Mouse (Mus musculus) lung, postnatal 10 days (tissue): ENCODE results near the gene Cep104.

Experiments
- DNase-seq: peaks from one replicate; pipeline ENCODE4 v3.0.0; 2021

Gene Cep104

GRCm38 (mm10) chr4:153974431-153975291 is at the start of gene Cep104, which contains the start of gene Dffb:
Cep104 (plus strand) TSS chr4:153975194.
Dffb (minus strand) TSS chr4:153975126.
- peak; percentile 96 for DNase-seq

DNA sequence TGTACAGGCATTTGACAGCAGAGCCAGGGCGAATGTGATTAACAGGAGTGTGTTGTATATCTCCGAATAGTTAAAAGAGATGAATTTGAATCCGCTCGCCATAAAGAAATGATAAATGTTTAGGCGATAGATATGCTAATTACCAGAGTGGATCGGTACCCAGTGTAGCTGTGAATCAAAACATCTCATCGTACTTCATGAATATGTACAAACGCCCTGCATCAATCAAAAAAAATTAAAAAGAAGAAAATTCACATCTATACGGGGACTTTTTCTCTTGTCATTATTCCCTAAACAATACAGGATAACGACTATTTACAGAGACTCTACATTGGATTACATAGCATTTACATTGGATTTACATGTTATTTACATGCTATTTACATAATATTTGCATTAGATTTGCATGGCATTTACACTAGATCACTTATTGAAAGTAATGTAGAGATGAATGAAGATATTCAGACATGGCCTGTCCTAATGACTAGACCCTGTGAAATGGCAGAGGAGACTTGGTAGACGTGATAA is 46.2 kb upstream of the Cep104 start:
- DNase-seq: no peak

GRCm38 (mm10) chr4:153929425-153929824 is 45.6 kb upstream of the Cep104 start:
- no peak for DNase-seq

- no peak for DNase-seq
Observed at GRCm38 (mm10) chr4:153929921-153930320, 45.1 kb upstream of the Cep104 start.

DNA sequence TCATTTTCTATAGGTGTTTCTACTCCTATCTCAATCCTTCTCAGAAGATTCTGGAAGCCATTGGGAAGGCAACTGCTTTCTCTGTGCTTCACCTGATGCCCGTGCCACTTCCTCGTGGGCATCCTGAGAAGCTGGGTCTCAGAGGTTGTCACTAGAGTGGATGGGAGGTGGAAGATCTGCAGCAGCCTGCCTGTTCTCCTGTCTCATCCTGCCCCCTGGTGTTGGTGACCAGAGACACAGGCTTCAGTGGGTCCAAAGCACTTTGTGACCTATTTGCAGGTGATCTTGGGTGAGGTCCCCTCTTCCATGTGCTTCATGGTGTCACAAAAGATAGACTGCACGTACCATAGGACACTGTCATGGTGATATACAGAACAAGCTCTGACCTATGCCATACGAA is 31.8 kb upstream of the Cep104 start:
- DNase-seq: peak; percentile 28

GRCm38 (mm10) chr4:153944261-153944660 is 30.7 kb upstream of the Cep104 start:
- no peak for DNase-seq

GRCm38 (mm10) chr4:153945741-153946140 is 29.3 kb upstream of the Cep104 start:
- DNase-seq: no peak

DNA sequence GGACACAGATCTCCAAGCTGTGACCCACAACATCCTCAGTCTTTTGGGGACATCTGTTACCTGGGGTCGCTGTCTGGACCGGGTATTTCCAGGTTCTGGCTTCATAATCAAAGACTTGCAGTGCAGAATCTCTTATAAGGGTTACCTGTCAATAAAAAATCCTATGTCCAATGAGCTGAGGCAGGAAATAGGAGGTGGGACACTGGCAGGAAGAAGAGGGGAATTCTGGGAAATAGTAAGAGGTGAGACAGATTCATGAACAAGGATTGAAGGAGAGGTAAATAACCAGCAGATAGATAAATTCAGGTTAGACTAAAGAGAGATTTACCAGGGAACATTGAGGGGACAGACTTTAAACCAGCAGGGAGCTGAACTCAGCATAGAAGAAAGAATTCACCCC is 24.6 kb upstream of the Cep104 start:
- DNase-seq: no peak

DNA sequence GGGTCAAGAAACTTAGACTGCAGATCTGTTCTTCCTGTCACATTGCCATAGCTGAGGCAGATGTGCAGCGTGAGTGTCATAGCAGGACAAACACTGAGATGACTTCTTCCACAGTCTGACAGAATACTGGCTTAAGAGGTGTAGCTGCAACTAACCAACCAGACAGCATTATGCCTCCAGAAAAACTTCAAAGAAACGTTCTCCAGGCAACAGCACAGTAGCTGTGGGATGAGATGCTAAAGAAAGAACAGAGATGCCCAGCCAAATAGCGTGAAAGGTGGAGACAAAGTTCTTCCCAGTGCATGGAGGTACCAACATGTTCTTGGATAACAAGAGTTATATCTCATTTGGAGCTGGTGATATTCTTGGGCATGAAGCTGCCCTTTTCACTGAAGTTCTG is 23.8 kb upstream of the Cep104 start:
- DNase-seq: no peak

- DNase-seq: no peak
Observed at GRCm38 (mm10) chr4:153951692-153952091, 23.3 kb upstream of the Cep104 start.

DNA sequence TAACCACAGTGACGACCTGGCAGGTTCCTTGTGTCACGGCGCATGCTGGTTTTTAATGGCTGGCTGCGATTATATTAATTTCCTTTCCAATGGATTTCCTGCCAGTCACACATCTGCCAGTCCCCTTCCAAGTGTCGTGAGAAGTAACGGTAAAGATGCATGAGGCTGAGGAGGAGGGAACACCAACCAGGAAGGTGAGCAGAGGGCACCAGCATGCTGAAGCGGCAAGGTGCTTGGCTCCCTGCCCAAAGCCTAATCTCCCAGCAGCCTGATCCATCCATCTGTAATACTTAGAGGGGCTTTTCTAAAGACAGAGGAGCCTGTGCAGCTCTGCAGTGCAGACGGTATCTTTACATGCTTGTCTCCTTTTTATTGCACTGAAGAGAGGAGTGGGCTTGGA is 19.3 kb upstream of the Cep104 start:
- DNase-seq: no peak

DNA sequence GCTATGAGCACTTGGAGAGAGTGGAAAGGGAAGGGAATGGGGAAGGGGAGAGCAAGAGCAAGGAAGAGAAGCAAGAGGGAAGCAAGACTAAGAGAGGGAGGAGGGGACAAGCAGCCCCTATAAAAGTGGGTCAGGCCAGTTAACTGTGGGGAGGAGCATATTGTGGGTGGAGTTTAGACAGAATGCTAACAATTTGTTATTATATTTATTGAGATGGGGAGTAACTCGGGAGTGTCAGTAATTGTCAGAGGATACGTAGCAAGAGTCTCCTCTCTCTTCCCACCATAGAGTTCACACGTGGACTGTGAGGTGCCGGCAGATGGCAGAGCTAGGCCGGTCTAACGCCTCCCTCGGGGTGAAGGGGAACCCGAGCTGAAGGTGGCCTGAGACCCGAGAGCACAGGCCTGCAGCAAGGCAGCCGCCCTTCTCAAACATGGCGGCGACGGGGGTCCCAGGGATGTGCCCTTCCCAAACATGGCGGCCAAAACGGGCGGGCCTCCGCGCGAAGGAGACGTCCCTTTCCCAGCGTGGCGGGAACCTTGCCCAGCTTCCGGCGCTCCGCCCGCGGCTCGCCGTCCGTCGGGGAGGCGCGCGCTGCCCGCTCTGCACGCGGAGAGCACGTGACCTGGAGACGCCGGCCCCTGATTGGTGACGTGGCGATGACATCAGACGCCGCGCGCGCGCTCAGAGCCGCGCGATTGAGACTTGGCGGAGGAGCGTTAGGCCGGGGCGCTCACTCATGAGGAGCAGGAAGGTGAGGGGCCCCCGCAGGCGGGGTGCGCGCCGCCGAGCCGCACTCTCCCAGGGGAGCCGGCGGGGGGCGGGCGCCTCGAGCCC is 18.2 kb upstream of the Cep104 start, which contains the start of gene A430005L14Rik:
A430005L14Rik (plus strand) TSS at position 669 of the 837 bp plus-strand sequence.
- peak; percentile 97 for DNase-seq

DNA sequence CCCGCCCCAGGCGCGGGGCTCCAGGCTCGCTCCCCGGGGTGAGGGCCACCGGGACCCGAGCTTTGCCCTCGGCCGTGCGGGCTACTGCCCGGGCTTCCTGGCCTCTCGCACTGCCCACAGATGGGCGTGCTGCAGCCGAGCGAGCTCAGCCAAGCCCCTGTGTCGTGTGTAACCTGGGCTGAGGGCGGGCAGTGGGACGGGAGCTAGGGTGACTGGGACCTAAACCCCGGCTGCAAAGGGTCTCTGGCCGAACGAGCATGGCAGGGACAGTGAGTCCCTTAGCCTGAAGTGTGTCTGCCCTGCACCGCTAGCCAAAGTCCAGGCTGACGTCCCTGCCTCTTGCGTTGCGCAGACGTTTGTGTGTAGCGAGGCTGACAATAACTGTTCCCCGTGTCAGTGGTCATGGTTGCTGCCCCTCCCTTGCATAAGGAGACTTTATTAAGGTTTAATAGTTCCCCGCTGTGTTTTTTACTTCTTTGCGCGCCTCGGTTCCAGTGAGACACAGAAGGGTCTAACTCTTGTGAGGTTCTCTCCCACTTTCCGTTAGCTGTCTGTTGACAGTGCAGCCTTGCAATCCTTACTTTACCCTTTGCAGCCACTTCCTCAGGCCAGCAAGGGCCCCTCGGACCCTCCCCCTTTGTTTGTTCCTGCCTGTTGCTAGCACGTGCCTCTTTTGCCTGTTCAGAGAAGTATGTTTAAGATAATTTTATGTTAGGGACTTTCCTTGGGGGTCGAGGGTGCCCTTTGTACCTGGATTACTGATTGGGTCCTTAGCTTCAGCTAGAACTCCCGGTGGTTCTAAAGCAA is 17.3 kb upstream of the Cep104 start:
- peak; percentile 6 for DNase-seq

DNA sequence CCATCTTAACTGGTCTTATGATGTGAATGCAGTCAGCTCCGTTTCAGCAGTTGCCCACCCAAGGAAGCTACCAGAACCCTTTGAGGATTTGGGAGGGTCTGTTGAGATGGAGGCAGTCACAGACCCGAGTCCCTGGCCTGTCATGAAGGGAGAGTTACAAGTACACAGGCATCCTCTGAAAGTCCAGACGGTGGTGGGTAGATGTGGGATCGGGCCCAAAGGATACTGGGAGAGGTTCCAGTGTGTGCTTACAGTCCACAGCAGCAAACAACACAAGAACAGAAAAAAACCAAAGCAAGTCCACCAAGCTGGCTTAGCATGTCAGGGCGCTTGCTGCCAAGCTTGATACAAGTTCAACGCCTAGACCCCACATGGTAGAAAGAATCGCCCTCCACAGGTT is 12.4 kb upstream of the Cep104 start:
- no peak for DNase-seq

DNA sequence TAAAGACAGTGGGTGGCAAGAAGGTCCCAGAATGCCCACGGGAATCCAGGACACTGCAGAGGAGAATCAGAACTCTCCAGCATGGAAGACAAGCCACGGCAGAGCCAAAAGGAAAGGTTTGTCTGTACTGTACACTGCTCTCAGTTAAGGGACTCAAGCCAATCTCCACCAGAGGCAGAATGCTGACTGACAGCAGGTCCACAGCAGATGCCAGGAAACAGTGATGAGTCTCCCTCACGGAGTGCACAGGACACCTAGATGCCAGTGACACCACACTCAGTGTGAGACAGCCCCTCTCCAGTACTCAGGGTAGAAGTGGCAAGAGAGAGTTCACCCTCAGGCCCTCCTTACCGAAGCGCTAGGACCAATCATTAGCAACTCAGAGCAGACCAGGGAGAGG is 8.3 kb upstream of the Cep104 start:
- DNase-seq: no peak

DNA sequence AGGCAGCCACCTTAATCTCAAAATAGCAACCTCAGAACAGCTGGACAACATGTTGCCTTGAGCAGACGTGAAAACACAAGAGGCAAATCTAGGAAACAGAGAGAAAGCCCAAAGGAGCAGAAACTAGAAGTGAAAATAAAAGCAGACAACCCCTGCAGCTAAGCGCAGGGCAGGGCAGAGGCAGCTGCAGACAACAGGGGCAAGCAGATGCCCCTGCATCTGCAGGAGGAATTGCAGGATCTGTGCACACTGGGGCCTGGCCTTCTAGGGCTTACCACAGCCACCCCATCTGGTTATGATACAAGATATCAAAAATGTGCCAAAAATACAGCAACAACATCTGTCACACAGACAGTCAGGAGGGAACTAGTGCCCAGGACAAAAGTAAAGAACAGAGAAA is 7.4 kb upstream of the Cep104 start:
- DNase-seq: no peak

GRCm38 (mm10) chr4:153968063-153968462 is 6.9 kb upstream of the Cep104 start:
- no peak for DNase-seq

- DNase-seq: peak; percentile 44
Observed at GRCm38 (mm10) chr4:153975292-153975662, 283 bp downstream of the Cep104 start.

DNA sequence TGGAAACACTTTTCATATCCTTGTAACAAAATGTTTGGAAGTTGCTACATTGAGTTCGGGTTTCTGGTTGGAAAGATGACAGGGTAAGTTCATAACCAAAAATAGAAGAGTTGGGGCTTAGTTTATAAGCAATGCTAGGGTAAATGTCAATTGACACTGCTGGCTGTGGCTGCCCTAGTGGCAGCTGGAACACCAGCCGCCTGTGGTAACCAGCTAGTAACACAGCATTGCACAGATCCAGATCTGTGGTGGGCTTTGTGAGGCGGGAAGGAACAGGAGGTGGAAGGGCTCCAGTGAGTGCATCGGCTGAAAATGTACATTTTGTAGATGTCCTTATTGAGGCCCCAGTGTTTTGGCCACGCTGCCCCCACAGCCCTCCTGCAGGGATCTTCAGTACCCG is 774 bp downstream of the Cep104 start:
- DNase-seq: no peak

- DNase-seq: peak; percentile 3
Observed at GRCm38 (mm10) chr4:153979243-153979642, 4.2 kb downstream of the Cep104 start.

DNA sequence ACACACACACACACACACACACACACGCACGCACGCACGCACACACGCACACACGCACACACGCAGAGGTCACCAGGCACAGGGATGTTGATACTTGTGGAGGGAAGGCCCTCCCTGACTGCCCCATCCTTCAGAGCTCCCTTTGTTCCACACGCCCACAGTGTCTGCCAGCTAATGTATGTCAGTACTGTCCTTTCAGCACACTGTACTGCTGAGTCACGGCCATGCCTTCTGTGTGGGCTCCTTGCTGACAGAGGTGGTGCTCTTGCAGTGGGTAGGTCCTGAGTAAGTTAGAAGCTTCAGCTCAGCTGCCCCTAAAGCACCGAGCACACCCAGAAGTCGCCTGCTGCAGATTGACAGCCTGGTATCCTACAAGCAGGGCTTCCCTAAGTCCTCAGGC is 5.5 kb downstream of the Cep104 start:
- DNase-seq: no peak

DNA sequence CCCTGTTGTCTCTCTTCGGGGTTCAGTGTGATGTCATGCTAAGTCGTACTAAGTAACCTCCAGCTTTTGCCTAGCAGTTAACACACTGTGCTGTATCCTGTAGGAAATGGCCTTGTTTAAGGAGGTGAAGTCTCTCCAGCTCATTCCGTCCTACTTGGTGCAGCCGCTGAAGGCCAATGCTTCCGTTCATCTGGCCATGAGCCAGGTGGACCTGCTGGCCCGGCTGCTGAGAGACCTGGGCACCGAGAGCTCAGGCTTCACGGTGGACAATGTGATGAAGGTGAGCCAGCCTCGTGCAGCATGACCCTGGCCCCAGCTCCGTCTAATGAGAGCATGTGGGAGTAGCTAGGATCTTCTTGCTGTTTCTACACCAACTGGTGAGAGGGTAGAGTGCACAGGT is 17.7 kb downstream of the Cep104 start:
- no peak for DNase-seq

DNA sequence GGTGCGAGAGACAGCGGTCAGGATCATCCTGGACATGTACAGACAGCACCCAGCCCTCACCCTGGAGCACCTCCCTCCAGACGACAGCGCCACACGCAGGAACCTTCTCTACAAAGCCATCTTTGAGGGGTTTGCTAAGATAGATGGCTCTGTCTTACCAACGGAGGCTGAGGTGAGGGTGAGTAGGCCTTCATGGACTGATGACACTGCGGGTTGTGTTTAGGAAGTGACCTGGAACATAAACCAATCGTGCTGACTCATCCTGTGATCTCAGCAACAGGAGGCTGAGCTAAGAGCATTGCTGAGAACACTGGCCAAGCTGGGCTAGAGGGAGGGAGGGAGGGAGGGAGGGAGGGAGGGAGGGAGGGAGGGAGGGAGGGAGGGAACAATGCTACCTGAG is 18.5 kb downstream of the Cep104 start:
- no peak for DNase-seq
